Mouse (Mus musculus): Measurements from ENCODE around the gene Prrt4. TPM values are rescaled to one million over a fixed set of nuclear protein-coding genes. Genes with fewer than 3 reads are reported as not detected.
"Not testable (repeated sequence)": the region's sequence is repeated elsewhere in the genome, so short reads cannot be mapped to it uniquely, and the experiment has no call there.

The Prrt4 gene
- 2.0 and 3.7 TPM in 2 replicates for polyA plus RNA-seq (2016; fragmentation: Nextera tagmentation; extraction: Ambion mirVana)

- H3K27ac ChIP-seq: peak within 1 kb of the TSS; percentile 84
- no peaks in the 10 kb centered on the region for H3K36me3 ChIP-seq
- peaks cover 66% of the 10 kb centered on the region for H3K27me3 ChIP-seq (ENCODE audit: low read depth, poor library complexity, severe bottlenecking)
- no peaks in the 10 kb centered on the region for H3K9me3 ChIP-seq (replicated peaks)
- DNase-seq (ENCODE audit: low spot score): peak; percentile 78
- H3K4me1 ChIP-seq: peaks cover 39% of the 10 kb centered on the region
- H3K4me3 ChIP-seq: peak within 1 kb of the TSS; percentile 74
- under 1% methylated on average over 79 of the region's 79 CpGs for WGBS
Observed at GRCm38 (mm10) chr6:29178888-29179658, at the start of gene Prrt4. Prrt4 (minus strand) TSS chr6:29179584.

DNA sequence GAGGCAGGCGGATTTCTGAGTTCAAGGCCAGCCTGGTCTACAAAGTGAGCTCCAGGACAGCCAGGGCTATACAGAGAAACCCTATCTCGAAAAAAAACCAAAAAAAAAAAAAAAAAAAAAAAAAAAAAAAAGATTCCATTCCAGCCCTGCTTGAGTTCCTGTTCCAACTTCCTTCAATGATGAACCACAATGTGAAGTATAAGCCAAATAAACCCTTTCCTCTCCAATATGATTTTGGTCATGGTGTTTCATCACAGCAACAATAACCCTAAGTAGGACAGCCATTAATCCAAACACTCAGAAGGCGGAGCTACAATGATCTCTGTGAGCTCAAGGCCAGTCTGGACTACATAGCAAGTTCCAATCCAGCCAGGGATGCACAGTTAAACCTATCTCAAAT lies 38.3 kb upstream of the Prrt4 start:
- not testable (repeated sequence) for DNase-seq (ENCODE audit: low spot score); H3K9me3 ChIP-seq (replicated peaks); H3K36me3 ChIP-seq; H3K4me3 ChIP-seq; H3K27ac ChIP-seq
- Histone ChIP-seq H3K27me3 (ENCODE audit: low read depth, poor library complexity, severe bottlenecking) (peaks cover 30% of the 10 kb centered on the region), H3K4me1 (peaks cover 30% of the 10 kb centered on the region)
- WGBS: 84% methylated on average over 2 of the region's 3 CpGs

GRCm38 (mm10) chr6:29215881-29216501 lies 36.6 kb upstream of the Prrt4 start, which contains the start of gene Impdh1:
Impdh1 (minus strand) TSS chr6:29216364.
- no peaks in the 10 kb centered on the region for H3K9me3 ChIP-seq (replicated peaks)
- under 1% methylated on average over 55 of the region's 56 CpGs for WGBS
- H3K36me3 ChIP-seq: no peaks in the 10 kb centered on the region
- peak within 1 kb of the TSS; percentile 78 for H3K27ac ChIP-seq
- peak within 1 kb of the TSS; percentile 76 for H3K4me3 ChIP-seq
- H3K27me3 ChIP-seq (ENCODE audit: low read depth, poor library complexity, severe bottlenecking): peaks cover 30% of the 10 kb centered on the region
- peaks cover 47% of the 10 kb centered on the region for H3K4me1 ChIP-seq
- peak; percentile 86 for DNase-seq (ENCODE audit: low spot score)

- 11% methylated on average over 9 of the region's 9 CpGs for WGBS
- no peaks in the 10 kb centered on the region for H3K36me3 ChIP-seq
- peak overlapping the region; percentile 76 for H3K4me3 ChIP-seq
- peaks cover 53% of the 10 kb centered on the region for H3K4me1 ChIP-seq
- DNase-seq (ENCODE audit: low spot score): no peak
- H3K27ac ChIP-seq: no peak overlapping the region
- peaks cover 30% of the 10 kb centered on the region for H3K27me3 ChIP-seq (ENCODE audit: low read depth, poor library complexity, severe bottlenecking)
- no peaks in the 10 kb centered on the region for H3K9me3 ChIP-seq (replicated peaks)
Observed at GRCm38 (mm10) chr6:29215181-29215580, 35.8 kb upstream of the Prrt4 start.

DNA sequence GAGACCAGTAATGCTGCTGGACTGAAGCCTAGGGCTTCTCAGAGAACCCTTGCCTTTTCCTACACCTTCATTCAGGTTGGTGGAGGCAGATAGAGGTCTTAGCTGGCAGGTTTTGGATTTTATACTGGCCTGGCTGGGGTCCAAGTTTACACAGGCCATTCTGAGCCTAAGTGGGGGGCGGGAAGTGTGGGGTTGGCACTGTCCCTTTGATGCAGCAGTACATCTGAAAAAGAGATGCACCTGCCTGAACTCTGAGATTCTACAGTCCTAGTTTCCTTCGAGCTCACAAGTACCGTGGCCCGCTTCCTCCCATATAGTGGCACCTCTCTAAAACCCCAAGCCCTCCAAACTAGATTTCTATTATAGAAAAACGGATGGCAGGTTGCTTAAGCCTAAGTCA lies 35.4 kb upstream of the Prrt4 start:
- Histone ChIP-seq H3K36me3 (no peaks in the 10 kb centered on the region), H3K27ac (no peak overlapping the region), H3K4me1 (peaks cover 56% of the 10 kb centered on the region), H3K27me3 (ENCODE audit: low read depth, poor library complexity, severe bottlenecking) (peaks cover 30% of the 10 kb centered on the region), H3K4me3 (no peak overlapping the region), H3K9me3 (replicated peaks) (no peaks in the 10 kb centered on the region)
- WGBS: 37% methylated on average over 5 of the region's 5 CpGs
- DNase-seq (ENCODE audit: low spot score): no peak

DNA sequence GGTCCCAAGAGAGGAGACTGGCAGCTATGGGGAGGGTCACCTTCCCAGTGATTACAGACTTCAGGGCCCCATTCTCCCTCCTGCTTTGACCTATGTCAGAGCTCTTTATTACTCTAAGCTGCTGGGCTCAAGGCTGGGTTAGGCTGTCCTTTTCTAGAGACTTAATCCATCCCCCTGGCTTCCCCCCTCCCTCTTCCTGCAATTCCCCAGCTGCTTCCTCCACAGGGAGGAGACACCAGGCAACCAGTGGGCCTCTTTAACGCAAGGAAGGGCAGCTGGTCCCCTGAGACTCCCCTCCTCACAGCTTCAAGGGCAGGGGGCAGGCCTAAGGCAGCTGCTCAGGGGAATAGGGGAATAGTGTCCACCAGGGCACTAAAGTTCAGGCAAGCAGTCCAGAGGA lies 34.9 kb upstream of the Prrt4 start:
- H3K4me3 ChIP-seq: no peak overlapping the region
- 0% methylated on average over 1 of the region's 1 CpGs for WGBS
- DNase-seq (ENCODE audit: low spot score): no peak
- H3K9me3 ChIP-seq (replicated peaks): no peaks in the 10 kb centered on the region
- H3K27me3 ChIP-seq (ENCODE audit: low read depth, poor library complexity, severe bottlenecking): peaks cover 30% of the 10 kb centered on the region
- H3K27ac ChIP-seq: no peak overlapping the region
- no peaks in the 10 kb centered on the region for H3K36me3 ChIP-seq
- peaks cover 56% of the 10 kb centered on the region for H3K4me1 ChIP-seq

- 59% methylated on average over 5 of the region's 5 CpGs for WGBS
- H3K36me3 ChIP-seq: no peaks in the 10 kb centered on the region
- H3K27me3 ChIP-seq (ENCODE audit: low read depth, poor library complexity, severe bottlenecking): peaks cover 30% of the 10 kb centered on the region
- peaks cover 56% of the 10 kb centered on the region for H3K4me1 ChIP-seq
- H3K27ac ChIP-seq: no peak overlapping the region
- no peaks in the 10 kb centered on the region for H3K9me3 ChIP-seq (replicated peaks)
- DNase-seq (ENCODE audit: low spot score): no peak
- H3K4me3 ChIP-seq: no peak overlapping the region
Observed at GRCm38 (mm10) chr6:29213436-29213835, 34.1 kb upstream of the Prrt4 start.

GRCm38 (mm10) chr6:29211806-29212492 lies 32.6 kb upstream of the Prrt4 start:
- Histone ChIP-seq H3K36me3 (peaks cover 3% of the 10 kb centered on the region), H3K27me3 (ENCODE audit: low read depth, poor library complexity, severe bottlenecking) (peaks cover 30% of the 10 kb centered on the region), H3K4me3 (peak overlapping the region; percentile 80), H3K9me3 (replicated peaks) (no peaks in the 10 kb centered on the region), H3K27ac (peak overlapping the region; percentile 89), H3K4me1 (peaks cover 56% of the 10 kb centered on the region)
- WGBS: under 1% methylated on average over 66 of the region's 66 CpGs
- peak; percentile 88 for DNase-seq (ENCODE audit: low spot score)

GRCm38 (mm10) chr6:29211146-29211545 lies 31.8 kb upstream of the Prrt4 start:
- H3K27ac ChIP-seq: peak overlapping the region; percentile 89
- peaks cover 11% of the 10 kb centered on the region for H3K36me3 ChIP-seq
- 20% methylated on average over 7 of the region's 7 CpGs for WGBS
- H3K4me1 ChIP-seq: peaks cover 50% of the 10 kb centered on the region
- peak; percentile 38 for DNase-seq (ENCODE audit: low spot score)
- H3K4me3 ChIP-seq: peak overlapping the region; percentile 80
- peaks cover 30% of the 10 kb centered on the region for H3K27me3 ChIP-seq (ENCODE audit: low read depth, poor library complexity, severe bottlenecking)
- H3K9me3 ChIP-seq (replicated peaks): no peaks in the 10 kb centered on the region

DNA sequence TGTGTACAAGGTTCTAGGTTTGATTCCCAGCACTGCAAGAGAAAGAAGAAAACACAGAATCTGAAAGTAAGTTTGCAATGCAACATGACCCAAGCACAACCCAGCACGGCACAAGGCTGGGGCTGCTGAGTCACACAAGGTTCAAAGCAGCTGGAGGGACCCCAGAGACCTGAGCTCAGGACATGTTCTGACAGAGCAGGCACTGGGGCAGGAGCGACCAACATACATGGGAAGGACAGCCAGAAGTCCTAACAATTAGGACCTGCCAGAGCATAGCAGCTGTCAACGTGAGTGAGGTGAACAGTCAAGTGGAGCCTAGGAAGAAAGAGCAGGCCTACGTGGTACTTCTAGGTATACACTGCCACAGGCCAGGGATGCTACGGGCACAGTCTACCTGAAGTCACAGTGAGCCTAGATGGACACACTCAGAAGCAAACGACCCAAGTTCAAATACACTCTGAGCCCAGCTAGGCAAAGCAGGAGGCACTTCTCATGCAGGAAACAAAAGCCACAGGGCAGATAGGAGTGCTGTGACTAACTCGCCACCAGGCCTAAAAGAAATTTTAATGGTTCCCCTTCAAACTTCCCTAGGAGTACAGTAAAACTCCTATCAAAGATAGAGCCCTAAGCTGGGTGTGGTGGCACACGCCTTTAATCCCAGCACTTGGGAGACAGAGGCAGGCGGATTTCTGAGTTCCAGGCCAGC lies 31.0 kb upstream of the Prrt4 start:
- H3K9me3 ChIP-seq (replicated peaks): no peaks in the 10 kb centered on the region

GRCm38 (mm10) chr6:29208178-29208577 lies 28.8 kb upstream of the Prrt4 start:
- peaks cover under 1% of the 10 kb centered on the region; the same call in 1 of the 2 replicates for H3K27me3 ChIP-seq (ENCODE audit: low read depth, poor library complexity, severe bottlenecking)
- H3K4me3 ChIP-seq: no peak overlapping the region
- H3K36me3 ChIP-seq: peaks cover 36% of the 10 kb centered on the region
- peaks cover 27% of the 10 kb centered on the region for H3K4me1 ChIP-seq
- H3K27ac ChIP-seq: no peak overlapping the region
- WGBS: 92% methylated on average over 5 of the region's 5 CpGs
- peak; percentile 20 for DNase-seq (ENCODE audit: low spot score)
- H3K9me3 ChIP-seq (replicated peaks): no peaks in the 10 kb centered on the region

More for the DNA sequence above, 31.0 kb upstream of the Prrt4 start:
- peaks cover 43% of the 10 kb centered on the region for H3K4me1 ChIP-seq
- H3K27ac ChIP-seq: no peak overlapping the region
- WGBS: 78% methylated on average over 9 of the region's 9 CpGs
- DNase-seq (ENCODE audit: low spot score): no peak
- peaks cover 22% of the 10 kb centered on the region for H3K27me3 ChIP-seq (ENCODE audit: low read depth, poor library complexity, severe bottlenecking)
- H3K4me3 ChIP-seq: no peak overlapping the region
- H3K36me3 ChIP-seq: peaks cover 16% of the 10 kb centered on the region

DNA sequence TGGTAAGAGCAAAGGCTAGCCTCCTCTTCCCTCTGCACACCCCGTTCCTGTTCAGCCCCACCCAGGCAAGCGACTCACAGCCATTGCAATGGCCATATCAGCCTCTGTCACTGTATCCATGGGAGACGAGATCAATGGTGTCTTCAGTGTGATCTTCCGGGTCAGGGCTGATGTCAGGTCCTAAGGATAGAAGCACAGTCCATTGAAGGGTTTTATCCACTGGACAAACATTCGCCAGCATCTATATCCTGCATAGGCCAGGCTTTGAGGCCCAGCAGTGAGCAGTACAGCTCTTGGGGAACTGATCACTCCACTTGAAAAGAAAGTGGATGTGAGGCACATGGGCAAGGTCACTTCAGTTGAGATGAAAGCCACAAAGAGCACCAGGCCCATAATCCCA lies 27.6 kb upstream of the Prrt4 start:
- Histone ChIP-seq H3K4me3 (no peak overlapping the region), H3K9me3 (replicated peaks) (no peaks in the 10 kb centered on the region), H3K27me3 (ENCODE audit: low read depth, poor library complexity, severe bottlenecking) (no peaks in the 10 kb centered on the region), H3K36me3 (peaks cover 47% of the 10 kb centered on the region), H3K27ac (no peak overlapping the region), H3K4me1 (peaks cover 20% of the 10 kb centered on the region)
- no peak for DNase-seq (ENCODE audit: low spot score)
- WGBS: 84% methylated on average over 5 of the region's 5 CpGs

Data from limb, embryonic 10.5 days (tissue).